Mouse (Mus musculus): ENCODE data around the gene Cep131.

GRCm38 (mm10) chr11:120129281-120129680, 42.7 kb upstream of the Cep131 start:
- no peak for TF ChIP-seq CTCF (IDR thresholded peaks at IDR 0.05; ENCODE audit: low read depth)
- no peak for TF ChIP-seq EP300 (optimal IDR thresholded peaks at IDR 0.05)
